Mouse (Mus musculus) CH12.LX (cell line): ENCODE data around the gene Cmah.

Source experiments
- CTCF ChIP-seq, 2 experiments: IDR thresholded peaks in 1 of 2; conservative IDR thresholded peaks in 1 of 2; 2 replicates each; pipeline ENCODE4 v1.5.1; 2011 to 2012; ENCODE audit warnings: low read depth in 2 of 2, low read length in 2 of 2, improper control_type of control experiment in 1 of 2, inconsistent platforms in 1 of 2, mild to moderate bottlenecking in 1 of 2, moderate library complexity in 1 of 2
- EP300 ChIP-seq: IDR thresholded peaks from 2 replicates; pipeline ENCODE4 v1.6.1; 2011; ENCODE audit warnings: low read length, improper control_type of control experiment
- MAX ChIP-seq: IDR thresholded peaks from 2 replicates; pipeline ENCODE4 v1.6.1; 2011; ENCODE audit warnings: low read length, improper control_type of control experiment
- NELFE ChIP-seq: IDR thresholded peaks from 2 replicates; pipeline ENCODE4 v1.6.1; 2011; ENCODE audit warnings: low read depth, low read length, improper control_type of control experiment
- NRF1 ChIP-seq: IDR thresholded peaks from 2 replicates; pipeline ENCODE4 v1.6.1; 2014; ENCODE audit warnings: low read depth, mild to moderate bottlenecking, inconsistent platforms, low read length, improper control_type of control experiment, moderate library complexity
- POLR2A ChIP-seq: IDR thresholded peaks from 2 replicates; pipeline ENCODE4 v1.6.1; 2011; ENCODE audit warnings: low read depth, mild to moderate bottlenecking, improper control_type of control experiment, low read length

DNA sequence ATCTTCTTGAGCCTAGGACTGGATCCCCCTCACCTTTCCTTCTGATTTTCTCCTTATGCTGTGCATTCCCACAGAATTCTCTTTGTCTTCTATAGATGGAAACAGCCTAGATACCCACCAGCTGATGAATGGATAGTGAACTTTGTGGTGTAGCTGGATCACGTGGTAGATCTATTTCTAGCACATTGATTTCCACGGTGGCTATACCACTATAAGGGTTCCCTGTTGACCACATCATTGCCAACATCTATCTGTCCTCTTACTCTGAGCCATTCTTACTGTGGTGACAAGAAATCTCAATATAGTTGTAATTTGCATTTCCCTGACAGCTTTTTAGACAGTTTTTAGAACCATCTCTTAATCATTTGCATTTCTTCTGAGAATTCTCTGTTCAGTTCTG, 124.3 kb downstream of the Cmah start:
- TF ChIP-seq NRF1 (no peak), EP300 (0 out of 2 replicates have a peak, but pooled peaks have one; percentile 22), MAX (no peak), POLR2A (no peak), NELFE (no peak), CTCF (conservative IDR thresholded peaks at IDR 0.05 in 1 of 2, IDR thresholded peaks at IDR 0.05 in 1 of 2; ENCODE audit: low read depth in 2 of 2, low read length in 2 of 2) (no peak)
